Mouse (Mus musculus): Measurements from ENCODE around the gene Lmbrd2.
A peak's percentile ranks its signal among the peaks of the same experiment; 100 is the strongest.

Gene Lmbrd2

DNA sequence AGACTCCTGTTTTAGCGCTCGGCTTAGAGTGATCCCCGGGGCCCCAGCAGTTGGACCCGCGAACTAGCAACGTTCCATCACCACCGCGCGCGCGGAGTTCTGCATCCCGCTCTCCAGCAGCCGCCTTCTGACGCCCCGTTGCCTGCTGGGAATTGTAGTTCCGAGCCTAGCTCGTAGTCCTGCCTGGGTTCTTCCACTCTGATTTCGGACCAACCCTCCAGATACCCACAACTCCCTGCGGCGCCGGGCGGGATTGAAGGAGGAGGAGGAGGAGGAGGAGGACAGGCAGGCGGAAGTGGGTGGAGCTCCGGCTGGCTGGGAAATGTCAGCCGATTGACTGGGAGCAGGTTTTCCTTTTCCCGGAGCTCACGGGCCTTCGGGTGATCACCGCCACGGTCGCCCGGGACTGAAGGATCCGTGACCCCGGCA is at the start of gene Lmbrd2:
Gene Lmbrd2 (plus strand): TSS at position 299 of the 429 bp plus-strand sequence.
- peak; percentile 98 for DNase-seq (ENCODE audit: low spot score in 2 of 2)

DNA sequence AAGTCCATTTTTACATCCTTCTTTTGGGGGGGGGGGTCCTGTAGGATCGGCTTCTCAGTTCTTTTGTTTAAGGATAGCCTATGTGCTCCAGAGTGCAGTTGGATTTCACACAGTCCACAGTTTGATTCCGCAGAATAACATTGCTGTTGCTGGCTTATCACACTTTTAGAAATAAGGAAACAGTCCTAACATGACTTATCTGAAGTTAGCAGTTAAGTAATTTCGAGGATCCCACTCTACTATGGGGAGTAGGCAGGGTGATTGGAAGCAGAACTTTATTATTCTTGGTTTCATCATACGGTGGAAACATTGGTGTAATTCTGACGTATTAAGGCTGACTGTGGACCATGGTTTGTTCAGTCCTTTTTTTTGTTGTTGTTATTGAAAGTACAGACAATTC is 49.7 kb upstream of the Lmbrd2 start:
- DNase-seq (ENCODE audit: low spot score in 2 of 2) = no peak

DNA sequence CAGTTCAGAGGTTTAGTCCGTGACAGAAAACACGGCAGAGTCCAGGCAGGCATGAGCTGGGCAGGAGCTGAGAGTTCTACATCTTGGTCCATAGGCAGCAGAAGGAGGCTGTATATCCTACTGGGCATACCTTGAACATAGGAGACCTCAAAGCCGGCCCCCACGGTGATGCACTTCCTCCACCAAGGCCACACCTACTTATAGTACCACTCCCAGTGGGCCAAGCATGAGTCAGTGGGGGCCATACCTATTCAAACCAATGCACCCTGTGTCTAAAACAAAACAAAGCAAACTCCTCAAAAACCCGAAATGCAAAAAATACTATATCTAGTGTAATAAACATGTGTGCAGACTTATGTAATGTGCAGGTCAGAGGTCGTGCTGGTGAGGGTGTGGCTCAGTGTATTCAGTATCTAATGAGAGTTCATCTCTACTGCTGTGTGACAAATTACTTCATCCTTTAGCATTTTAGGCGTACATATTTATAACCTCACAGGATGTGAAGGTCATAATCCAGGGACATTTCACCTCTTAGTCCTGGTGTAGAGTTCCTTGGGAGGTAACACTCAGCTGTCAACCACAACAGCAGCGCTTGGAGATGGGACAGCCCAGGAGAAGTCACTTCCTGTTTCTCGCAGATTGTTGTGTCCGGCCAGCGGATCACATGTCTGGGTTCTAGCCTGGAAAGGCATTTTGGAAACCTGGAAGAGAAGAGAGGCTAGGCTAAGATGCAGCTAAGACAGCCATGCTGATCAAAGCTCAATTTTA is 46.6 kb upstream of the Lmbrd2 start:
- DNase-seq (ENCODE audit: low spot score in 2 of 2) = no peak

DNA sequence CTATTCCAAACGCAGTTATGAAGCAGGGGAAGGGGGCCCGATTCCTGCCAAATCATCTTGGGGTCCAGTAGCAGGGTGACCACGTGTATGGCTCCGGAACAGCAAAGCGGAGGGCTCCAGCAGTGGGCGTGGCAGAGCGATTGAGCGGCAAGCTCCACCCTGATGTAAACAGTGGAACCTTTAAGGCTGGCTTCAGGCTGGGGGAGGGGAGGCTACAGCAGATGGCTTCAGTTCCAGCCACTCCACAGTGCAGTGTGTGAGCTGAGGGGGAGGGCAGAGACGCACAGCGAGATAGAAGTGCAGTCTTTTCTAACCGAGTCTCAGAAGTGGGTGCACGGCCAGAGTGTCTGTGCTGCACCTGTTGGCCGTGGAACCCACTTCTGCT is 46.0 kb upstream of the Lmbrd2 start:
- DNase-seq (ENCODE audit: low spot score in 2 of 2) = peak; percentile 70

DNA sequence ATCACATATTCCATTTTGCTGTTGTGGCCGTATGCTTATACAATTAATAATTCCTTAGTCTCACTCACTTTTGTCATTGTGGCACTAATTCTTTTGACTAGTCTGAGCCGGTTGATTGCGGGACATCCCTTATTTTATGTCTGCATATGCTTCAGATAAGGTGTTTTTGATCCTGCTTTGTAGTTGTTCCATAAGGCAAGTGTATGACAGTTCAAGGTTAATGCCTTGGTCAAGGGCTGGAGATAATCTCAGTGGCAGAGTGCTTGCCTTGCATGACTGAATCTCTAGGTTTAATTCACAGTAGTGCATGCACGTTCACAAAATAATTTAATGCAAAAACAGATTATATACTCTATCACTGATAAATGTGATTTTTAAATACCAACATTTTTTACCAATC is 43.5 kb upstream of the Lmbrd2 start:
- DNase-seq (ENCODE audit: low spot score in 2 of 2) = no peak

DNA sequence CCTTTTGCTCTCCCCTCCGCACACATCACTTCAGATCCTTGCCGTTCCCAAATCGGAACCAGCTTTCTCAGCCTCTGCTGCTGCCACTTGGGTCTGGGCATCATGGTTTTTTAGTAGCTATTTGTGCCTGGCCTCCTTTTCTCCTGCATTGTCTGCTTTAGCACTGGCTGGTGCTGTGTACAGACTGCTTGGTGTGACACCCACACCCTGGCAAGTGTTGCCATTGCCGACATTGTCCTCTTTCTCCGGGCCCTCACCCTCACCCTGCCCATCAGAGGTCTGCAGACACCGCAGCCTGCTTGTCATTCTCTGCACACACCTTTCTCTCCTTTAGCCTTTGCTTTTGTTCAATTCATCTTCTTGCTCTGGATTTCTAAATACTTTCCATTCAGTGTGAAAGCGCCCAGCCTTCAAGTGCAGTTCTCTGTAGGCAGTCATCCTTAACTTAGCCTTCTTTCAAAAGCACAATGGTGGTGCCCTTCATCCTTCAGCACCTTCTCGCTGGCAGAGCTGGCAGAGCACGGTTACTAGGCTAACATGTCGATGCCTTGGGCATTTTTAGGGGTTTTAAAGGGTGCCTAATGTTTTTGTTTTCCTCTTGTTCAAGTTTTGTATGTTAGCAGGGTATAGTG is 39.8 kb upstream of the Lmbrd2 start:
- DNase-seq (ENCODE audit: low spot score in 2 of 2) = peak; percentile 54 to 70

DNA sequence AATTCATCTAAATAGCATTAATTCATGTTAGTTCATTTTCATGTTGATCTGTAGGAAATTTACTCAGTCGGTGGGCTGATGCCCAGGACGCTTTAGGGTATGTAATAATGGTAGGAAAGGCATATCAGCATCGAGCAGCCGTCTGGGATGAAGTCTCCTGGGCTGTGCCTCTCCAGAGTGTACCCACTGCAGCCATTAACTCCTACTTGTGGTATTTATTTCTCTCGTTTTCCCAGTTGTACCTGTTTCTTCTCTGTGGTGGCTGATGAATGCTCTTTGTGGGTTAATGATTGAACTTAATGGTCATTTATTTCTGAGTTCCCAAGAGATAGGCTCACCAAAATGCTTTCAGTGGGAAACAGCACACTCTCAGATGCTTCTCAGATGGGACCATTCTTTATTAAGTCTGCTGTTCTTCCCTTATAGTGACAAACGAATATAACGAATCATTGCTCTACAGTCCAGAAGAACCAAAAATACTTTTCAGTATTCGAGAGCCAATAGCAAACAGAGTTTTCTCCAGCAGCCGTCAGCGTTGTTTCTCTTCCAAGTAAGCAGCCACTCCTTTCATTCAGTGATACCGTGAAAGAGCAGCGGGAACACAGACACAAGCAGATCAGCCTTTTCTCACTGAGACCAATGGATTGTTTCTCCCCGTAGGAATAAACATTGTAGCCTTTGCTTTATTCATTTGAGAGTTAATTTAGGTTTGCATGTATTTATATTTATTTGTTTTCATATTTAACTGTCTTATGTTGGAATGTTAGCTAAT is 33.9 kb upstream of the Lmbrd2 start:
- DNase-seq (ENCODE audit: low spot score in 2 of 2) = no peak

DNA sequence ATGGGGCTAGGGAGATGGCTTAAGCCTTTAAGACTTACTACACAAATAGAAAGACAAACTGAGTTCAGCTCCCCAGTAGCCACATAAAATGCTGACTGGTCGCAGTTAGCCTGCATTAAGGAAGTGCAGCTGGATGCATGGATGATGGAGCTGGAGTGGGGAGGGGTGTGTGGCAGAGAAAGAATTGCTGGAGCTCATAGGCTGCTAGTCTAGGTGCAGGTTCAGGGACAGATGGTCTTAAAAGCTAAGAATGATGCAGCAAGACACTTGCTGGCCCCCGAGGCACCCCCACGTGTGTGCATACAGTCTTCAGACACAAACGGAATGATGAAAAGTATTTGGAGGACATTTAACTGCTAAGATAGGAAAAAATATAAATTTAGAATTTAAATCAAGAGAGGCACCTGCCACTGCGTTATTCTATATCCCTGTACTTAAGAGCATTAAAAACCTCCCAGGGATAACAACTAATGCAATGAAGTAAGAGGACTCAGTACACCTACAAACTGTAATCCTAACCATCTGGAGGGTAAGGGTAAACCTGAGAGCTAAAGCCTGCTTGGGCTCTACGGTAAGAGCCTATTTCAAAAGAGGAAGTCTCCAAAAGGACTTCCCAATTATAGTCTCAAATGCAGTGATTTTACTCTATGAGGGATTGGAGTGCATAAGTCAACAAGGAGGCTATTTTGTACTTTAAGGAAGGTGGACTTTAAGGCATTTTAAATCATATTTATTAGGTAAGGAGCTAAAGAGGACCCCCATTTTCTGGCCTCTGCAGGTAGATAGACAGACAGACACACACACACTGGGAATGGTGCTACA is 29.6 kb upstream of the Lmbrd2 start:
- peak in 1 of 2 experiments; percentile 14 for DNase-seq (ENCODE audit: low spot score in 2 of 2)

DNA sequence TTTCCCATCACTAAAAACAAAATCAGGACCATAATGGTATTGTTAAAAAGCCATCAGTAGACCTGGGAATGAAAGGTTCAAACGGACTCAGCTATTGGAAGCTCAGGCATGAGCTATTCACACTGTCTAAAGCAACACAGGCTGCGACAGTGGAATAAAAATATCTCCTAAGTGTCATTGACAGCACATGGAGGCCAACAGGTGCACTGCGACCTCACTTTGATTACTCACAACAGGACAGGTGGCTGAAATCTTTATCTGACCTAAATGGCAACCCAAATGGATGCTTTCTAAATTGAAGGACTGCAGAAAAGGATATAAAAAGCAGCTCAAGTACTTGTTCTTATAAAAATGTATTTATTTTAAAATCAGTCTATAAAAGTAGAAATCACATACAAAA is 28.7 kb upstream of the Lmbrd2 start:
- no peak for DNase-seq (ENCODE audit: low spot score in 2 of 2)

DNA sequence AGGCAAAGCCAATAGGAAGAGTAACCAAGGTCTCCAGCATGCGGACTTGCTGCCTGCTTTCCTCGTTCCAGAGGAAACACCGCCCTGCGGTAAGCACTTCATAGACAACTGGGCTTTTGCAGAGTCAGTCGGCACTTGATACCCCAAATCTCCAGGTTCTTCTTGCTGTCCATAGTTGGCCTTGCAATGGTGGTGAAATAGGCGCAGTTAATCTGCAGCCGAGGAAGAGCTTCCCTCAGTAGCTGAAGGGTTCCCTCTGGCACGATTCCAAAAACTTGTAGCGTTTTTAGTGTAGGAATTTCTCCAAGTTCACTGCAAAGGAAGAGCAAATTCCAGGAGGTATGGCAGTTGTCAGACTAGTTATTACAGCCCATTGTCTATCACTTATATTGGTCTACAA is 26.8 kb upstream of the Lmbrd2 start:
- DNase-seq (ENCODE audit: low spot score in 2 of 2) = peak in 1 of 2 experiments; percentile 12

DNA sequence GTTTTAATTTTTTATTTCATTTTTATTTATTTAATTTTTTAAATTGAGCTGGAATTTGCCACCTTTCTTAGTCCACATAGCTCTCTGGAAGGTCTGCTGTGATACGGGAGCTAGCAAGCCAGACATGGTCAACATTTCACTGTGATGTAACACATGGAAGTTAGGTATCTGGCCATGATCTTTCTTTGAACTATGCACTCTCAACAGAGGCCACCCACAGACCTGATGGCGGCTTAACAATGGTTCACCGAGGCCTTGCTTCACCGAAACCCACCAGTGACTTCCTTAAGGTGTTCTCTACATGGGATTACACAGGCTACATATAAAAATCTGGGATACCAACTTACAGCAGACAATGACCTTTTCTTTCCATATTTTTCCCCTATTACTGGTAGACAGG is 26.2 kb upstream of the Lmbrd2 start:
- no peak for DNase-seq (ENCODE audit: low spot score in 2 of 2)

DNA sequence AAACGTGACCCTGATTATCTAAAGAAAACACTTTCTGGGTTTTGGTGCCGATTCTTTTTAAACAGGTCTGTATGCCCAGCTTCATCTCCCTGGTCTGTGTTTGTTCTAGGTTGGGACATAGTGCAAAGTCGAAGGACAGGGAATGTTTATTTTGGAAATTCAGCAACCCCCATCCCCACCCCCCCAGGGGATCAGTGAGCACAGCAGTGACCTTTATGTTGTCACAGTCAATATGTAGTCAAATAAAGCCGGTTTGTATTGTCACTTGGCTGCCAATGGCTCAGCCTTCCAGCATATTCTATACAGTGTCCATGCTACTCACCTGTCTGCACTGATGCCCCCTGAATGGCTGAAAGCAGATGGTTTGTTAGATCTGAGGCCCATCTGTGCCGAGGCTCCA is 25.8 kb upstream of the Lmbrd2 start:
- DNase-seq (ENCODE audit: low spot score in 2 of 2) = no peak

DNA sequence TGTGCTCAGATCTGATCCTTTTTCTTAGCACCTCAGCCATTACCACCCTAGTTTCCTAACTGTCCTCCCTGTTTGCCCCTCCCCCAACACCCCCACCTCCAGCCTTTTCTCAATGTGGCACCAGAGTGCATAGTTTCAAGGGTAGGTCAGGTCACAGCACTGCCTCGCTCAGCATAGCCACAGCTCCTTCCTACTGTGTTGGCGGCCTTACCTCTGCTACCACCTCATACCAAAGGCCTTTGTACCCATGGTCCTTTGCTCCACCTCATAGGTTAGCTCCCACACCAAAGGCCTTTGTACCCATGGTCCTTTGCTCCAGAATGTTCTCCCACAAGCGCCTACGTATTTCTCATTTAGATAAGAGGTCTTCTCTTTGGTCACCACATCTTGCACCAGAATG is 21.5 kb upstream of the Lmbrd2 start:
- DNase-seq (ENCODE audit: low spot score in 2 of 2) = no peak

DNA sequence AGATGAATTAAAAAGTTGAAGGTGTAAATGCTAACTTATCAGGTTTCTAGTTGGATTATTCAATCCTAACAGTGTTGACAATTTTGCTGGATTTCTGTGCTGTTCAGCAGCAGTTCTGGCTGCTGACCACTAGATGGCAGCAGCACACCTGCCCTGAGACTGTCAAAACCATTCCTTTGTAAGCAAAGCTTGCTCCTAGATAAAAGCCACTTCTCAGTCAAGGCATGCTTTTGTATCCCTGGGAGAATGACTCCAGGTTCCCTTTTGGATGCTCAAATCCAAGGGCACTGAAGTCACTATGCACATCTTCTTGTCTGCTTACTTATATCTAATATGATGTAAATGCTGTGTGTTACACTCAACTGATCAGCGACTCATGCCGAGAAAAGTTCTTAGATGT is 20.3 kb upstream of the Lmbrd2 start:
- DNase-seq (ENCODE audit: low spot score in 2 of 2) = peak; percentile 65 to 69

DNA sequence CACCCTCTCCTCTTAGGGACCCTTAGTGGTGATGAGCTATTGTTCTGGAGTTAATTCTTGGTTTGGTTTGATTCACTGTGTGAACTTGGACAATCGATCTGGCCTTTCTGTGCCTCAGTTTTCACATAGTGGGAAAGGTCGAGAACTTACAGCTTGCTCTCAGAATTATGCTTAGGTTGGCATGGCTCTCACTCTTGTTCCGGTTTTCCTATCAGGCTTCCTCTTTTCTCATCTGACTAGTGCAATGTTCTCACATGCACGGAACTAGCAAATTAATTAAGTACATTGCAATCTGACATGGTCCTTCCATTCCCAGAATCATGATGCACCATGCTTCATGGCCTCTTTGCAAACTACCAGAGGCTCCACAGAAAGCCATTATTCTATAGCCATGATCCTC is 17.4 kb upstream of the Lmbrd2 start:
- peak in 1 of 2 experiments; percentile 5 for DNase-seq (ENCODE audit: low spot score in 2 of 2)

DNA sequence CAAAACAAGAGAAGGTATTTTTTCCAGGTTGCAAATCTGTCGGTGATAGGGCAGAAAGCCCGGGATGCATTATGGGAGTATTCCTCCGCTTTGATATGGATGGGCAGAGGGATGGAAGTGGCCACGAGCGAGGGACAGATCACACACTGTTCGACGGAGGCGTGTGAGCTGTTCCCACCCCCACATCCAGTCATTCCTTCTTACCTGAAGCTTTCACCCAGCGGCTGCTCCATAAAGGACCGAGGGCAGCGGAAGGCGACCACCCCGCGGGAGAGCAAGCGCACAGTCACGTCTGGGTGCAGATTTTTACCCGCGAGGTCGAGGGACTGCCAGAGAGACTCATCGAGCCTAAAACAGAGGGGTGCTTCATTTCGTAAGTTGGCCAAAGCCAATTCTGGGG is 15.5 kb upstream of the Lmbrd2 start:
- DNase-seq (ENCODE audit: low spot score in 2 of 2) = peak in 1 of 2 experiments; percentile 15

DNA sequence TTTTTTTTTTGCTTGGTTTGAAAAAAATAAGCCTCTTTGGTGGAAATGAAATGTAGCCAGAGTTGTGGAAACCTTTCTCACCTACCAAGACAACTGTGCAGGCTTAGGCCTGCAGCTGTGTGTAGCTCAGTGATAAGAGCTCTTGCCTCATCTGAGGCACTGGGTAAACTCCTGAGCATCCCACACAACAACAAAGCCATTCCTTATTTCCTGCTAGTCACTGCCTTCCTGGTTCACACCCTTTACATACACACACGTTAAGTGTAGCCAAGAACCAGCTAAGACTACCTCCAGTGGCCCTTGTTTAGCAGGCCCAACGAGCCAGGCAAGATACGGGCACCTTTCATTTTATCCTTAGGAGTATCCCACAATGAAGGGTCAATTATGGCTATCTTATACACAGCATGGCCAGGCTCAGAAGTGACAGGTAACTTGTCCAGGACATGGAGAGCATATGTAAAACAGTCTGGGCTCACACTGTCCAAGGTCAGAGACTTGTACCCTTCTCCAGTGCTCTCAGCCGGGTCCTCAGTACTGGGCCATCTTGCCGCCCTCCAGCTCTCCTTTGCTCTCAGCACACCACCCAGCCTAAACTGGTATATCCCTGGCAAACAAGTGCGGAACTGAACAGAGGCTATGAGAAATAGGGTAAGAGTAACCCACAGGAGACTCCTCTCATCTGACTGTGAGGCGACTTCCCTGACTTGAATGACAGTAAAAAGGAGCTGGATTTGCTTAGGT is 13.1 kb upstream of the Lmbrd2 start:
- peak in 1 of 2 experiments; percentile 10 for DNase-seq (ENCODE audit: low spot score in 2 of 2)

DNA sequence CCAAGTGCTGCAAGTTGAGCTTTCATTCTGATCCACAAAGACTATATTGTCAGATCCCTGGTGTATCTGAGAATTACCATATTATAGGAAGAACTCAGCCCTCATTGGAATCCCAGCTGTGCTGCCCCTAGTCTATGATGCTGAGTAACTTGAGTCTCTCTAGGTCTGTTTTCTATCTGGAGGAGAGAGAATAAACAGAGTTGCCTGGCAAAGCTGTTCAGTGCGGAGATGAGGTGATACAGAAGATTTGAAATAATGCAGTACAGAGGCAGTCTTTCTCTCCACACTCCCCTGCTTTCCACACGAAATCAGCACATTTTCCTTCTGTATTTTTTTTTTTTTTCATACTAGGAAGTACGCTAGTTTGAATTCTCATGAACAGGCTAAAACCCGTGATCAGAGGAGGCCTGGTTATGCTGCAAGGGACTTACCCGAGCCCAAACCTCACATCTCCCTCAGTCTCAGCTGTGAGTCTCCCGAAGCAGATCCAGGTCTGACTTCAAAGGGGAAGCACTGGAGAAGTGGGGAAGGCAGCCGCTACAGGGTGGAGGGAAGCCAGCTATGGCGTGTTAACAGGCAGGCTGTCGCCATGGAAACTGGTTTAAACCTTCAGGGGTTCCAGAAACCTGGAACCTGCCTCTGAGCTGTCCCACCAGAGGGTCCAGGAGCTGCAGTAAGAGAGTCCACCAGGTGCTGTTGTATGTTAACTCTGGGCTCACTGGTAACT is 9.4 kb upstream of the Lmbrd2 start:
- DNase-seq (ENCODE audit: low spot score in 2 of 2) = peak; percentile 44 to 48

DNA sequence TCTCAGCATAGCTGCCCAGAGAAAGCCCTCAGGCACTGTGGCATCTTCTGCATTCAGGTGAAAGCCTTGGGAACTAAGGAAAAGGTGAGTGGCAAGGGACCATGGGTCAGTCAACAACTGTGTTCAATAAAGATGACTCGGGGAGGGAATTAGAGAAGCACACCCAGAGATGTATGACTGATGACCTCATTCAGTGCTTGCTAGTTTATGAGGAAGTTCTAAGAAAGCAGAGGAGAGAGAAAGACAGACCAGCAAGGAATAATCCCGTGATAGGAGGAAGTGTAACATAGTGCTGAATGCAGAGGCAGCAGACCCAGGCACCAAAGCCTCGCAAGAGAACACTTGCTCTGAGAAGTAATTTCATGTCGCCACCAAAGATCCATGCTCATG is 8.9 kb upstream of the Lmbrd2 start:
- DNase-seq (ENCODE audit: low spot score in 2 of 2) = no peak

DNA sequence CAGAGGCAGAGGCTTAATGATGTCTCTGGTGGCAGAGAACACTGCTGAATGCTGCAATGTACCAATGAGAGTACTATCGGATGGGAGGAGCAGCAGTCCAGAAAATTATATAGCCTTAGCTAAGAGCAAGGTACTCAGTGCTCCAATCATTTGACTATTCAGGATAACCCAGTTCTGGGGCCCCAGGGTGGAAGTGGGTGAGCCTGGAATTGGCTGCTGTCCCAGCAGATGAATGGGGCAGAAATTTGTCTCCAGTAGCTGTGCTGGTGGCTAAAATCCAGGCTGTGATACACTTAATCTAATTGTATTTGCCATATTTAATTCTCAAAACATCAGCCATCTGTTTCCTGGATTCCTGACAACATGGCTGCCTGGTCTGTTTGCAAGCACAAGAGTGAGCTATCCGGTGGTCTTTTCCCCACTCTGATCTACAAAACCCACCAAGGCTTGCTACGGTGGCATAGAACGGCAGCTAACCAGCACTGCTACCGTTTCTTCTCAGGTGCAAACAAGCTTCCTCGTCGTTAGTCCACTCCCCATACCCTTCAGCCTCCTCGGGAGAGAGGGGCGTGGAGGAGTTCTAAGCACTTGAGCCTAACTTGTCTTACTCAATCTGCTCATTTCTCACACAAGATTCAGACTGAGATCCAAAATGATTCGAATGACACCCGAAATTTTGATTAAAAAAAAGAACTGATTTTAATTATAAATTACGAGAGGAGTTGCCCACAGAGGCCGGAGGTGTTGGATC is 7.5 kb upstream of the Lmbrd2 start:
- peak; percentile 20 to 46 for DNase-seq (ENCODE audit: low spot score in 2 of 2)
